Mouse (Mus musculus): ENCODE measurements around the gene Smg5.

Gene Smg5

DNA sequence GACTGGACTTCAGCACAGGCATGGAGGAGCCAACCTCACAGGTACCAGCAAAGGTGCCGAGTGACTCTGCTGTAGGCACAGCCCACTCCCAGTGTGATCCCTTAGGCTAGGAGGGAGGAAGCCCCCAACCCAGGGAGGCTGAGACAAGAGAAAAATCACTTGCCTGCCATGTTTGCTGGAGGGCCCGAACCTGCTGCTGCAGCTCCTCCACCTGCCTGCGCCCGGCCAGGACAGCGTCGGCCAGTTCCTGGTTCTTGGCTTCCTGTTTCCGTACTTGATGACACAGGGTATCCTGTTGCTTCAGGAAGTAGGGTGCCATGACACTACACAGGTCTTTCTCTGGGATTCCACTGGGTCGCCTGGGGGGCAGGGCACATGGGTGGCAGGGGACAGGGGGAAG, 59.7 kb downstream of the Smg5 start:
- DNase-seq (ENCODE audit: low read depth), result no peak

DNA sequence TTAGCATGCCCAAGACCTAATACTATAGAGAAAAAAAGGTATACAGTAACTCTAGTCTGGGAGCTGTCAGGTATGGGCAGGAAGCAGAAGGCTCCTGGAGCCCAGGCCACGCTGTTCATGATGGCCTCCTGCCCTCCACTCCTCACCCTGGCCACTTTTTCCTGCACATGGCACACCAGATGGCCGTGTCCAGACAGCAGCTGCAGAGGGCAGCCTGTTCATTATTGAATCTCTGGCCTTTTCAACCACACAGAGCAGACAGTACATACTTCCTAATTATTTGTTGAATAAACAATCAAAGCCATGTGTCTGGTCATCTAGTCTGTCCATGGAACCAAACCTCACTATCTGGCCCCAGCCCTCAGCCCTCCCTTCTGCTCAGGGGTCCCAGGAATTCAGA, 62.6 kb downstream of the Smg5 start:
- DNase-seq (ENCODE audit: low read depth), result no peak

DNA sequence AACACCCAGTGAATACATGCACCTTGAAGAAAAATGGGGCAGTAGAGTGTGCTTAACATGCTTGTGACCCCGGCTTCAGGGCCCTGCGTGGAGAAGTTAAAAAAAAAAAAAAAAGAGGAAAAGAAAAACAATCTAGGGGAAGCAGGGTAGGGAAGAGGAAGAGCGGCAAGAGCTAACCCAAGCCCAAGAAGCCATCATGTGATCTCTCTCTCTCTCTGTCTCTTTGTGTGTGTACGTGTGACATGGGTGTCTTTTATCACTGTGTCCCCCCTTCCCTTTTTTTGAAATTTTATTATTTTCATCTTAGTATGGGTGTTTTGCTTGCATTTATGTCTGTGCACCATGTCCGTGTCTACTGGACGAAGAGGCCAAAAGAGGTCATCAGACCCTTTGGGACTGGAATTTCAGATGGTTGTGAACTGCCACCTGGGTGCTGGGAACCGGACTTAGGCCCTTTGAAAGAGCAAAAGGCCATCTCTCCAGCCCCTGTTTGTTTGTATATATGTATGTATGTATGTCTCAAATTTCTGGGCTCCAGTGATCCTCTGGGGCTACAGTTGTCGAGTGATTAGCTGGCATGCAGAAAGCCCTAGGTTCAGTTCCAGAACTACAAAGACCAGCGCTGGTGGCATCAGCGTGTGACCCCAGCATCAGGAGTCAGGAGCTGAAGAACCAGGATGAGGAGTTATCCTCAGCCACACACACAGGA, 67.6 kb downstream of the Smg5 start:
- DNase-seq (ENCODE audit: low read depth), result no peak

GRCm38 (mm10) chr3:88407090-88407489, 71.0 kb downstream of the Smg5 start:
- DNase-seq (ENCODE audit: low read depth), result peak; percentile 75

DNA sequence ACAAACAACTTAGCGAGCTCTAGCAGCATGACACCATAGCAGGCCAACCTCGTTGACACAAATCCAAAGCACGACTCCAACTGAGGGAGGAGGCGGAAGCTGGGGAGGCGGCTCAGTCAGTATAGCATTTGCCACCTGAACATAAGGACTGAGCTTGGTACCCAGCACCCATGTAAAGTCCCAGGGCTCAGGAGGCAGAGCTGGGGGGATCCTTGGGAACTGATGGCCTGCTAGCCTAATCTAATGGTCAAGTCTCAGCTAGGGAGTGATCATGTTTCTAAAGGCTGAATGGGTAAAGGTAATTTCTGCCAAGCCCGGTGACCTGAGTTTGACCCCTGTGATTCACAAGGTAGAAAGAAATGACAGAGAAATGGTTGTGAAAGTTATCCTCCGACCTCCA, 71.5 kb downstream of the Smg5 start:
- DNase-seq (ENCODE audit: low read depth), result no peak

DNA sequence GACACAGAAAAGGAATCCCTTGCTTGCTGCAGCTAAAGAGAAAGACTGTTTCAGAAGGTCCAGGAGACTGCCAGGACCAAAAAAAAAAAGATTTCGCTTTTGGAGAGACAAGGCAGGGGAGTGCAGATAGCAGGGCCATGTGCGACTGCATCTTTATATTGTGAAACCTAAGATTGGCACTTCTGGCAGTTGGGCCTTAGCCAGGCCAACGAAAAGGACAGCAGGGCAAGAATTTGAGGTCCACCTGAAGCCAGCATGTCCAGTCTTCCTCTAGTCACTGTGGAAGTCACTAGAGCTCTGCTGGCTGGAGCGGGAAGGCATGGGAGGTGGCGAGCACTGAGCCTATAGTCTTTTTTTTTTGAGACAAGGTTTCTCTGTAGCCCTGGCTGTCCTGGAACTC, 72.9 kb downstream of the Smg5 start:
- DNase-seq (ENCODE audit: low read depth), result no peak

GRCm38 (mm10) chr3:88409741-88410644, 73.9 kb downstream of the Smg5 start, which contains the start of gene Pmf1:
Gene Pmf1, minus strand, starts transcription at chr3:88410331.
- peak; percentile 84 for DNase-seq (ENCODE audit: low read depth)

GRCm38 (mm10) chr3:88410645-88411031, 74.6 kb downstream of the Smg5 start:
- DNase-seq (ENCODE audit: low read depth), result no peak

- no peak for DNase-seq (ENCODE audit: low read depth)
These were observed 75.6 kb downstream of the Smg5 start for GRCm38 (mm10) chr3:88411681-88412080.
